Mouse (Mus musculus) brain, embryonic 14.5 days (tissue): ENCODE results near the gene Tescl. TPM values are rescaled to one million over a fixed set of nuclear protein-coding genes. Genes with fewer than 3 reads are reported as not detected.

Experiments used
- DNase-seq: peaks from one replicate; pipeline ENCODE4 v3.0.0-alpha.2; 2011; ENCODE audit warnings: low read depth
- CTCF ChIP-seq: fragments of 200-500 bp; IDR thresholded peaks from 2 replicates; pipeline ENCODE4 v1.5.1; 2012; ENCODE audit warnings: inconsistent platforms, mild to moderate bottlenecking, moderate library complexity, borderline replicate concordance; ENCODE audit not compliant: insufficient read depth, insufficient read length; ENCODE audit errors: extremely low read depth
- POLR2A ChIP-seq: fragments of 200-500 bp; IDR thresholded peaks from 2 replicates; pipeline ENCODE4 v1.6.1; 2012; ENCODE audit warnings: mild to moderate bottlenecking, inconsistent platforms, borderline replicate concordance; ENCODE audit not compliant: poor library complexity, insufficient read depth, insufficient read length, severe bottlenecking; ENCODE audit errors: extremely low read depth
- polyA plus RNA-seq: library from polyadenylated mRNA; depleted of rRNA; stranded (reverse); fragments of >200 nt; gene quantifications from 2 replicates; pipeline ENCODE4 v1.2.3, GENCODE M21; 2012

Gene Tescl
- polyA plus RNA-seq, 1 experiment = 0.23 TPM

- TF ChIP-seq POLR2A (no peak), CTCF (no peak)
- DNase-seq = peak; percentile 81
Measured at GRCm38 (mm10) chr7:24325197-24325596, 8.5 kb downstream of the Tescl start.

DNA sequence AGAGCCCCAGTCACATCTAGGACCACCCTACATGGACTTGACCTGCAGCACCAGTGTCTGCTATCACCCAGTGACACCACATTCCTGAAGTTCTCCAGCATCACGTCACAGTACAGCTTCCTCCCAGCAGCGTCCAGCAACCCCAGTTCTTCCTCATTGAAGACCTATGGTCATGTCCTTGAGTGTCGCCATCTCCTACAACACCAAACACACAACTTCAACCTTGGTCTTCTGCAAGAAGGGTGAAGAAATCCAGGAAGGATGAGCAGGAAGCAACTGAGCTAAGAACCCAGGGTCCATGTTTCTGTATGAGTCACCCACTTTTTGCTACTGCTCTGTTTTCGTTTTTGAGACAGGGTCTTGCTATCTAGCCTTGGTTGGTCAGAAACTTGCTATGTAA lies 11.1 kb downstream of the Tescl start:
- TF ChIP-seq POLR2A (no peak), CTCF (no peak)
- no peak for DNase-seq

DNA sequence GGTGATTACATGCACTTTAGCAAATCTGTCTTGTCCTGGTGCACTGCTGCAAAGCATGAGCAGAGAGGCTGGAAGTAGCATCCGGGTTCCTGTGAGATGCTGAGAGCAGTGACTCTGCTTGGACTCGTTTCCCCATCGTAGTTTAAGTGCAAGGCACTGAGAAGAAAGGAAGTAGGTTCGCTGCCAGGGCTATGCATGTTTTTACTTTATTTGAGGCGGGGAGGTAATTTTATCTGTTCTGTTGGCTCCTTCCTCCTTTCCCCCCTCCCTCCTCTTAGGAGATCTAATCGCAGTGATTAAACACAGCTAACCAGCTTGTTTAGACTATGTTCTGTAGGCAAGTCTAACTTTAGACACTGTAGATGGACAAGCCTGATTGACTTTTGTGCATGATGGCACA lies 14.8 kb downstream of the Tescl start:
- no peak for TF ChIP-seq POLR2A
- no peak for TF ChIP-seq CTCF
- DNase-seq = no peak

- TF ChIP-seq POLR2A (peak; percentile 30; the same call in 1 of the 2 replicates), CTCF (no peak)
Measured at GRCm38 (mm10) chr7:24316567-24317092, 17.1 kb downstream of the Tescl start, which contains the start of gene Zfp94. Zfp94 (minus strand) TSS chr7:24316666.

GRCm38 (mm10) chr7:24315726-24316566 lies 17.8 kb downstream of the Tescl start:
- DNase-seq = no peak
- TF ChIP-seq CTCF (no peak), POLR2A (no peak)

More at GRCm38 (mm10) chr7:24316567-24317092, 17.1 kb downstream of the Tescl start, which contains the start of gene Zfp94:
- peak; percentile 99 for DNase-seq

GRCm38 (mm10) chr7:24300771-24301282 lies 32.9 kb downstream of the Tescl start, which contains the start of gene Zfp61:
Zfp61 (minus strand) TSS chr7:24301232.
- DNase-seq = peak; percentile 92

DNA sequence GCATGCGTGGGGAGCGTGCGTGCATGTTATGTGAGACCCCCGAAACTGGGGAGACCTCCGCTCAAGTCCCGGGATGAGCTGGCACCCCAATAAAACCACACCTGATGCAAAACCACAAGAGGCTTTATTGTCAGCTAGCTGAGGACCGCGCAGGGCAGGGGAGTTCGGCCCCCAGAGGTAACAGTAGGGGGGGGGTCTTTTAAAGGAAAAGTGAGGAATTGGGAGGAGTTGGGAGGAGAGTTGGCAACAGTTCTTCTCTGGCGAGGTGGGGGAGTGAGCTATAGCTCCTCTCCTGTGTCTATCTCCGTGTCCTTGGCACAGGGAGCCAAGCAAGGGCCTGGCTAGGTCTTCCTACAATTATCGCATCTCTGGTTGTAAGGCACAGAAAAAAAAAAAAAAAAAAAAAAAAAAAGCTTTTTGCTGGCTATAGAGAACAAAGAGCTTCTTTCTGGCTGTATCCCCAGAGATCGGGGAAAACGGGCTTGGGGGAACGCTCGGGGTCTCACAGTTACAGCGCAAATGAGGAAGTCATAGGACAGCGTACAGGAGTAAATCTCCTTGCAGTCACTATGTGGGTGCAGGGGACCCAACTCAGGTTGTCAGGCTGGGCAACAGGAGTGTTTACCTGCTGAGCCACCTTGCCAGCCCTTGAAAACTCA lies 33.8 kb downstream of the Tescl start:
- DNase-seq = peak; percentile 68

More at GRCm38 (mm10) chr7:24300771-24301282, 32.9 kb downstream of the Tescl start, which contains the start of gene Zfp61:
- TF ChIP-seq CTCF (no peak), POLR2A (peak; percentile 29; the same call in 1 of the 2 replicates)

DNA sequence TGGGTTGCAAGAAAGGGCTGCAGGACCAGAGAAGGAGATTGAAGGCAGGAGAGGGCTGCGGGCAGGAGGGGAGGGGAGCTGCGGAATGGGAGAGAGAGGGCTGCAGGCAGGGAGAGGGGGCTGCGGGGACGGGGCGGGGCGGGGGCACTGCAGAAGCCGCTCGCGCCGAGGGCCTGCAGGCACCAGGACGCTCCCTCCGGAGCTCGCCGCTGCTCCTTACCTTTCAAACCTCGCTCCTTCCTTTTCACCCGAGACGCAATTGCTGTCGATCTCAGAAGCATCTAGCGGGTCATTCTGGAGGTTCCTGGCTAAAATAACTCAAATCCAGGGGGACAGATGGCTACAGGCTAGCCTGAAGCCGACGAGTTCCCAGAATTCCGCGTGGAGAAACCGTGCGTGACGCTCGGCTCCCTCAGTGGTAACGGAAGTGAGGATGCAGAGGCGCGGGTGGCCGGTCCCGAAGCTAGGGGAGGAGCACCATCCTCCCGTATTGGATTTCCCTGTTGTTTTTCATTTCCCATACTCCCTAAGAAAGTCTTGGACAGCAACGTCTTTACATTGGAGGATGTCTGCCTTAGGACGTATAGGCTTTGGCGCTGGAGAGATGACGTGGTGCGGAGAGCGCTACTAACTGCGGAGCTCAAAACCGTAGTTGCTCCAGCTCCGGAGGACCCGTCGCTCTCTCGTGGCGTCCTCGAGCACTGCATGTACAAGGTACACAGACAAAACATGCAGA lies 34.6 kb downstream of the Tescl start:
- peak; percentile 98 for DNase-seq
- TF ChIP-seq CTCF (peak; percentile 60), POLR2A (peak; percentile 11; the same call in 1 of the 2 replicates)

More for the DNA sequence above, 33.8 kb downstream of the Tescl start:
- no peak for TF ChIP-seq POLR2A
- TF ChIP-seq CTCF = no peak

DNA sequence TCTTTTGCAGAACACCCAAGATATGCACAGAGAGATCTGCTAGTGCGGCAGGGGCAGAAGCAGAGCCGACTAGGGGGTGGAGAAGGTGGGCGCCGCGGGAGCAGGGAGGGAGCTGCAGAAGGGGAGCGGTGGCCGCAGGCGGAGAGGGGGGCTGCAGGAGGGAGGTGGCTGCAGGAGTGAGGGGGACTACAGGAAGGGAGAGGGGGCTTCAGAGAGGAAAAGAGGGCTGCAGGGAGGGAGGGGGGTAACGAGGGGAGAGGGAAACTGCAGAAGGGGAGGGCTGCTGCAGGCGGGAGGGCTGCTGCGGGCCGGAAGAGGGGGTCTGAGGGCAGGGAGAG lies 35.1 kb downstream of the Tescl start:
- no peak for DNase-seq
- TF ChIP-seq CTCF (no peak), POLR2A (no peak)

DNA sequence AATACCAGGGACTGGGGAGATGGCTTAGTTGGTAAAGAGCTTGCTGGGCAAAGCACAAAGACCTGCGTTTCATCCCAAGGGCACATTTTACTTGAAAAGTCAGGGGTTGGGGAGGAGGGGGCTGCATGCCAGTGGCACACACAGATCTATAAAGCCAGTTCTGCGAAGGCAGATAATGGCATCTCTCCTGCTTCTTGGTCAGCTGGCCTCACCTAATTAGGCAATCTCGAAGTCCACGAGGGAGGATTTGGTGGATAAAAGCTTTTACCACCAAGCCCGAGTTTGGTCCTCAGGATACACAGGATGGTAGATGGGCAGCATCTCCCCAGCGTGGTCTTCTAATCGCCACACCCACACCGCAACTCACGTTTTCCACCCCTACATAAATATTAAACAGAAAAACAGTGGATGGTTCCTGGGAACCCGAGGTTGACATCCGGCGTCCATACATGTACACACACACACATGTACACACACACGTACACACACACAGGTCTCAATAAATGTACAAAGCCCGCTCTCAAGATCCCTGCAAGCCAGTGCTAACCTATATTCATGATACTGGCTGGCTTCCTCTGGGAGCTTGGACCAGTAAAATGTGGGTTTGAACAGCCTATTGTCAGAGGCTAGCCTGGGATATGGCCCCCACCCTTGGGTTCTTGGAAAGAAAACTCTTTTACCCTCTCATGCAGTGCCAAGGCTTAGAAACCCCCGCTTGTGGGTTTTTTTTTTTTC lies 36.2 kb downstream of the Tescl start:
- TF ChIP-seq POLR2A = no peak
- no peak for TF ChIP-seq CTCF
- DNase-seq = no peak
